Mouse (Mus musculus): Measurements from ENCODE around the gene Fgf5.

DNA sequence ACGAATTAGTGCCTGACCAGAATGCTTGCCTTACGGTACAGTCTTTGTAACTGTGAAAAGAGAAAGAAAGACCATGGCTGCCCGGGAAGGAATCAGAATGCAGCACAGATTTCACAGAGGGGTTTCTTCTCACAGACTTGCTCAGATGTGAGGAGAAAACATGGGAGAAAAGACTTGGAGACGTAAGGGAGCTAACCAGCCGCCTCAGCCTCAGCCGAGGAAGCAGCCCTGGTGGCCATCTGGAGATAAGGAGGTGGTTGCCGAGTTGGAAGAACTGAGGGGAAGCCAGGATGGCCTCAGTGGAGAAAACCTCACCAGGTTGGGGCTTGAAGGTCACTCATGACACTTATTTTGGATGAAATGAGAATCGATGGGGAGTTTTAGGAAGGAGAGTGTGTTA lies 8.7 kb upstream of the Fgf5 start:
- TF ChIP-seq CTCF (IDR thresholded peaks at IDR 0.05; ENCODE audit: low read depth, low read length) (no peak), POLR2A (IDR thresholded peaks at IDR 0.05; ENCODE audit: borderline replicate concordance, low read depth, low read length) (no peak)

Data from bone marrow macrophage, adult 2 months (primary cell).